Mouse (Mus musculus): ENCODE results near the gene Kdm4b. TPM values are rescaled to one million over a fixed set of nuclear protein-coding genes. Genes with fewer than 3 reads are reported as not detected.

Kdm4b gene
- polyA plus RNA-seq, 1 experiment = 20.0 TPM

DNA sequence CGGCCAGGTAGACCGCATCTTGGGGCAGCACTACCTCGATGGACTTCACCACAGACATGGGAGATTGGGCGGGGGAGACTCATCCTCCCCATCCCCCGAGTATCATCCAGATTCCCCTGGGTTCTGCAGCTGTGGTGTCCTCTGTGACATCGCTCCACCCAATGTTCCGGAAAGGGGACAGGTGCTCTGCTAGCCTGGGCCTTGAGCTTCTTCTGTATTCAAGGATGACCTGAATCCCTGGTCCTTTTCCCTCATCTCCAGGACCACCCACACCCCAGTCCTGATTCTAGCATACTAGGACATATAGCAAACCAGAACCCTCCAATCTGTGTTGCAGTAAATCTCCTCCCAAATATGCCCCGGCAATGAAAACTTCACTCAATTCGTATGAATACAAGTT lies 25.7 kb upstream of the Kdm4b start, which contains the start of gene Arrdc5:
TSS of gene Arrdc5 (minus strand) at position 101 of the 400 bp plus-strand sequence.
- Histone ChIP-seq H3K4me1 (ENCODE audit: control insufficient read depth, insufficient read depth, low read length) (peaks cover 31% of the 10 kb centered on the region), H3K36me3 (ENCODE audit: control insufficient read depth, insufficient read depth, low read length) (no peaks in the 10 kb centered on the region; the same call in 1 of the 2 replicates), H3K27me3 (ENCODE audit: control insufficient read depth, insufficient read depth, low read length) (no peaks in the 10 kb centered on the region), H3K4me3 (ENCODE audit: control insufficient read depth, low read depth, low read length) (peak within 1 kb of the TSS; percentile 88), H3K27ac (ENCODE audit: control insufficient read depth, insufficient read depth, low read depth, low read length) (no peak within 1 kb of the TSS)
- no peak for TF ChIP-seq CTCF (IDR thresholded peaks at IDR 0.05; ENCODE audit: control insufficient read depth, insufficient read depth, insufficient replicate concordance, low read depth, low read length)
- peak; percentile 75; the same call in 1 of the 2 replicates for TF ChIP-seq POLR2A (IDR thresholded peaks at IDR 0.05; ENCODE audit: control insufficient read depth, low read depth, low read length)

- H3K27me3 ChIP-seq (ENCODE audit: control insufficient read depth, insufficient read depth, low read length) = no peaks in the 10 kb centered on the region
- H3K4me3 ChIP-seq (ENCODE audit: control insufficient read depth, low read depth, low read length) = no peak overlapping the region
- H3K27ac ChIP-seq (ENCODE audit: control insufficient read depth, insufficient read depth, low read depth, low read length) = no peak overlapping the region
- no peak for TF ChIP-seq CTCF (IDR thresholded peaks at IDR 0.05; ENCODE audit: control insufficient read depth, insufficient read depth, insufficient replicate concordance, low read depth, low read length)
- no peak for TF ChIP-seq POLR2A (IDR thresholded peaks at IDR 0.05; ENCODE audit: control insufficient read depth, low read depth, low read length)
- H3K36me3 ChIP-seq (ENCODE audit: control insufficient read depth, insufficient read depth, low read length) = no peaks in the 10 kb centered on the region; the same call in 1 of the 2 replicates
- H3K4me1 ChIP-seq (ENCODE audit: control insufficient read depth, insufficient read depth, low read length) = peaks cover 22% of the 10 kb centered on the region
Measured at GRCm38 (mm10) chr17:56302363-56302996, 23.4 kb upstream of the Kdm4b start.

DNA sequence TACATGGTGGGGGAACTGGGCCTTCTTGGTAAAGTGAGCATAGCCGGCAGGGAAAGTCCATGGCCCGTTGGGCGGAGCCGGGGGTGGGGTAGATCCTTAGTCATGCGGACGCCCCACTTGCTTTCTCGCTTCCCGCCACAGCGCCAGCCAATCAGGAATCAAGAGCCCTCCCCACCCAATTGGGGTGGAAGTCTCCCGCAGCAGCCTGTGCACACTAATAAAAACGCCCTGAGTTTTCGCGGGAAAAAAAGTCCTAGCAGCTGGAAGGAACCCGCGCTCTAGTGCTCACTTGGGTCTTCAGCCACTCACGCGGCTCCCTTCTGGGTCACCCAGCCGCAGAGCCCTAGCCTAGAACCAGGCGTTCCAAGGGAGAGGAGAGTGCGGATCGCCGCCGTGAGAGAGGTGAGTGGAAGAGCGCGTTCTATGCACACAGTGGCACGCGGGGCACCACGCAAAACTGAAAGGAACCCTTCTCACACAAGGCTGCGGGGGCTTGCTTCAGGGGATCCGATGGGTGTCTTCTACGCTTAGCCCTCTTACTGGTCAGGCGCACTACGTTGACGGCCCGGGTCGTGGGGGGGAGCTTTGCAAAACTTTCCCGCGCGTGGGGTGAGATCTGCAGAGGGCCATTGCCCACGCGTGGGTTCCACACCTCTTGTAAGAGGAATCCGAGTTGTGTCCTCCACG lies 22.6 kb upstream of the Kdm4b start, which contains the start of gene Uhrf1:
TSS of gene Uhrf1 (plus strand) at position 162 of the 687 bp plus-strand sequence.
- peak within 1 kb of the TSS; percentile 92 for H3K27ac ChIP-seq (ENCODE audit: control insufficient read depth, insufficient read depth, low read depth, low read length)
- H3K36me3 ChIP-seq (ENCODE audit: control insufficient read depth, insufficient read depth, low read length) = no peaks in the 10 kb centered on the region; the same call in 1 of the 2 replicates
- H3K27me3 ChIP-seq (ENCODE audit: control insufficient read depth, insufficient read depth, low read length) = no peaks in the 10 kb centered on the region
- TF ChIP-seq CTCF (IDR thresholded peaks at IDR 0.05; ENCODE audit: control insufficient read depth, insufficient read depth, insufficient replicate concordance, low read depth, low read length) (no peak), POLR2A (IDR thresholded peaks at IDR 0.05; ENCODE audit: control insufficient read depth, low read depth, low read length) (no peak)
- peaks cover 22% of the 10 kb centered on the region for H3K4me1 ChIP-seq (ENCODE audit: control insufficient read depth, insufficient read depth, low read length)
- H3K4me3 ChIP-seq (ENCODE audit: control insufficient read depth, low read depth, low read length) = peak within 1 kb of the TSS; percentile 95

- Histone ChIP-seq H3K4me1 (ENCODE audit: control insufficient read depth, insufficient read depth, low read length) (peaks cover 22% of the 10 kb centered on the region), H3K36me3 (ENCODE audit: control insufficient read depth, insufficient read depth, low read length) (no peaks in the 10 kb centered on the region; the same call in 1 of the 2 replicates), H3K27me3 (ENCODE audit: control insufficient read depth, insufficient read depth, low read length) (no peaks in the 10 kb centered on the region), H3K4me3 (ENCODE audit: control insufficient read depth, low read depth, low read length) (peak overlapping the region; percentile 95), H3K27ac (ENCODE audit: control insufficient read depth, insufficient read depth, low read depth, low read length) (peak overlapping the region; percentile 92)
- TF ChIP-seq CTCF (IDR thresholded peaks at IDR 0.05; ENCODE audit: control insufficient read depth, insufficient read depth, insufficient replicate concordance, low read depth, low read length) (no peak), POLR2A (IDR thresholded peaks at IDR 0.05; ENCODE audit: control insufficient read depth, low read depth, low read length) (peak; percentile 10; the same call in 1 of the 2 replicates)
Measured at GRCm38 (mm10) chr17:56303847-56304586, 21.8 kb upstream of the Kdm4b start.

DNA sequence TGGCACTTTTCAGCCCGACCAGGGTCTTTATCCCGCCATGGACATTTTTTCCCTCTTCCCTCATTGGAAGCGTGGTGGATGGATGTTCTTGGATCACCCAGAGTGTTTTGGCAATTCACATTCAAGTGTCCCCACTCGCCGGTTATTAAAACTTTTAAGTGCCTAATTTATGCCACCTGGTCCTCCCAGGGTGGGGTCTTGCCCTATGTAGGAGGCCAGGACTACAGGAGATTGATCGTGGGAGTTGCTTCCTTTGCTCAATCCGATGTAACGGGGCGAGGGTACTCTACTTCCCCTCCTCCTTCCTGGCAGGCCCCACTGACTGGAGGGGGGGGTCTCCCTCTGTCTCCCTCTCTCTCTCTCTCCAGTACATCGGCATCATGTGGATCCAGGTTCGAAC lies 21.1 kb upstream of the Kdm4b start:
- no peak for TF ChIP-seq POLR2A (IDR thresholded peaks at IDR 0.05; ENCODE audit: control insufficient read depth, low read depth, low read length)
- no peak for TF ChIP-seq CTCF (IDR thresholded peaks at IDR 0.05; ENCODE audit: control insufficient read depth, insufficient read depth, insufficient replicate concordance, low read depth, low read length)
- H3K36me3 ChIP-seq (ENCODE audit: control insufficient read depth, insufficient read depth, low read length) = no peaks in the 10 kb centered on the region; the same call in 1 of the 2 replicates
- peak overlapping the region; percentile 95 for H3K4me3 ChIP-seq (ENCODE audit: control insufficient read depth, low read depth, low read length)
- H3K27ac ChIP-seq (ENCODE audit: control insufficient read depth, insufficient read depth, low read depth, low read length) = peak overlapping the region; percentile 92; the same call in 1 of the 2 replicates
- no peaks in the 10 kb centered on the region for H3K27me3 ChIP-seq (ENCODE audit: control insufficient read depth, insufficient read depth, low read length)
- H3K4me1 ChIP-seq (ENCODE audit: control insufficient read depth, insufficient read depth, low read length) = peaks cover 22% of the 10 kb centered on the region

DNA sequence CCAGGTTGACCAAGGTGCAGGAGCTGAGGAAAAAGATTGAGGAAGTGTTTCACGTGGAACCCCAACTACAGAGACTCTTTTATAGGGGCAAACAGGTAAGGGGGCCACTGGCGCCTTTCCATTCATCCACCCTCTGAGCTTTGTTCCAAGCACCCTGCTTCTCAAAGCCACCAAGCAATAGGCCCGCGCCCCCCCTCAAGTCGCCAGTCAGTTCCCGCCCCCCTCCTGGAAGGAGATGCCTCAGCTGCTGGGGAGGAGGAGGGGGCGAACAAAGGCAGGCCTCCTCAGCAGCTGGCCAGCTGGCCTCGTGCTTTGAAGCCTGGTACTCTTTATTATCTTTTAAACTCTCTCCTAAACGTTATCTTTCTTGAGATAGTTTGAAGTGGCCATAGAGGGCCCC lies 20.7 kb upstream of the Kdm4b start:
- peaks cover 22% of the 10 kb centered on the region for H3K4me1 ChIP-seq (ENCODE audit: control insufficient read depth, insufficient read depth, low read length)
- TF ChIP-seq CTCF (IDR thresholded peaks at IDR 0.05; ENCODE audit: control insufficient read depth, insufficient read depth, insufficient replicate concordance, low read depth, low read length) (no peak), POLR2A (IDR thresholded peaks at IDR 0.05; ENCODE audit: control insufficient read depth, low read depth, low read length) (no peak)
- H3K36me3 ChIP-seq (ENCODE audit: control insufficient read depth, insufficient read depth, low read length) = no peaks in the 10 kb centered on the region; the same call in 1 of the 2 replicates
- no peaks in the 10 kb centered on the region for H3K27me3 ChIP-seq (ENCODE audit: control insufficient read depth, insufficient read depth, low read length)
- no peak overlapping the region for H3K27ac ChIP-seq (ENCODE audit: control insufficient read depth, insufficient read depth, low read depth, low read length)
- H3K4me3 ChIP-seq (ENCODE audit: control insufficient read depth, low read depth, low read length) = peak overlapping the region; percentile 95
